Mouse (Mus musculus) intestine, postnatal 0 days (tissue): ENCODE data around the gene Rap1gap. TPM values are rescaled to one million over a fixed set of nuclear protein-coding genes. Genes with fewer than 3 reads are reported as not detected.

Experiments used
- ATAC-seq: fragments of 200-750 bp; cut with Nextera tagmentation; 2 replicates; pipeline ENCODE4 v1.8.0; 2017; ENCODE audit warnings: mild to moderate bottlenecking, moderate TSS enrichment, moderate library complexity
- H3K27ac ChIP-seq: fragments of 300-500 bp; sonication (generic); 2 replicates; pipeline ENCODE4 v1.5.1; 2014; ENCODE audit warnings: mild to moderate bottlenecking, low read depth, low read length, moderate library complexity
- H3K27me3 ChIP-seq: fragments of 300-500 bp; sonication (generic); replicated peaks from 2 replicates; pipeline ENCODE4 v1.6.1; 2014; ENCODE audit warnings: low read length, mixed read lengths; ENCODE audit not compliant: control insufficient read depth, insufficient read depth
- H3K36me3 ChIP-seq: fragments of 300-500 bp; sonication (generic); 2 replicates; pipeline ENCODE4 v1.6.1; 2014; ENCODE audit warnings: mild to moderate bottlenecking, moderate library complexity; ENCODE audit not compliant: control insufficient read depth, insufficient read depth
- H3K4me1 ChIP-seq: fragments of 300-500 bp; sonication (generic); replicated peaks from 2 replicates; pipeline ENCODE4 v1.6.1; 2014; ENCODE audit warnings: antibody characterized with exemption, low read length, mixed read lengths; ENCODE audit not compliant: control insufficient read depth, insufficient read depth
- H3K4me2 ChIP-seq: fragments of 300-500 bp; sonication (generic); replicated peaks from 2 replicates; pipeline ENCODE4 v1.6.1; 2014; ENCODE audit warnings: low read depth, mild to moderate bottlenecking, moderate library complexity
- H3K4me3 ChIP-seq: fragments of 300-500 bp; sonication (generic); 2 replicates; pipeline ENCODE4 v1.5.1; 2014; ENCODE audit warnings: low read depth, low read length
- H3K9ac ChIP-seq: fragments of 300-500 bp; sonication (generic); 2 replicates; pipeline ENCODE4 v1.6.1; 2014; ENCODE audit warnings: mild to moderate bottlenecking, low read depth, low read length
- H3K9me3 ChIP-seq: fragments of 300-500 bp; sonication (generic); 2 replicates; pipeline ENCODE4 v1.6.1; 2016; ENCODE audit warnings: mixed run types; ENCODE audit not compliant: control insufficient read depth
- CTCF ChIP-seq: sonication (generic); IDR thresholded peaks from 2 replicates; pipeline ENCODE4 v1.5.1; 2016; ENCODE audit warnings: low read depth, mild to moderate bottlenecking, control low read depth, antibody characterized with exemption, moderate library complexity
- WGBS: fragments of 180-500 bp; shearing (Covaris S2); extraction: QIAGEN DNeasy Blood & Tissue Kit; methylation state at CpG from one replicate; pipeline ENCODE4 v1.1.7; 2014; 5-methylcytosine and 5-hydroxymethylcytosine counted together
- polyA plus RNA-seq: library from polyadenylated mRNA; unstranded; fragments of >200 nt; fragmentation: Nextera tagmentation; extraction: Ambion mirVana; gene quantifications from 2 replicates; pipeline ENCODE4 v1.2.1, GENCODE M21; 2015

The Rap1gap gene
- polyA plus RNA-seq, 1 experiment from 2014 or later: 9.1 TPM

GRCm38 (mm10) chr4:137700960-137701359, 36.4 kb downstream of the Rap1gap start:
- Histone ChIP-seq H3K9me3 (no peaks in the 10 kb centered on the region), H3K4me1 (peaks cover 9% of the 10 kb centered on the region; the same call in 1 of the 2 replicates), H3K4me2 (no peak overlapping the region), H3K9ac (no peak overlapping the region), H3K4me3 (no peak overlapping the region), H3K36me3 (no peaks in the 10 kb centered on the region), H3K27me3 (no peaks in the 10 kb centered on the region), H3K27ac (no peak overlapping the region)
- peak; percentile 46; the same call in 1 of the 2 replicates for ATAC-seq
- WGBS: 34% methylated on average over 6 of the region's 6 CpGs
- no peak for TF ChIP-seq CTCF

GRCm38 (mm10) chr4:137703077-137703476, 38.6 kb downstream of the Rap1gap start:
- Histone ChIP-seq H3K9ac (no peak overlapping the region), H3K4me2 (no peak overlapping the region), H3K9me3 (no peaks in the 10 kb centered on the region), H3K27me3 (no peaks in the 10 kb centered on the region), H3K36me3 (no peaks in the 10 kb centered on the region), H3K4me1 (peaks cover 13% of the 10 kb centered on the region; the same call in 1 of the 2 replicates), H3K27ac (no peak overlapping the region), H3K4me3 (no peak overlapping the region)
- WGBS: 83% methylated on average over 5 of the region's 5 CpGs
- ATAC-seq: no peak
- no peak for TF ChIP-seq CTCF

- Histone ChIP-seq H3K9ac (no peak overlapping the region), H3K4me2 (no peak overlapping the region), H3K9me3 (no peaks in the 10 kb centered on the region), H3K27me3 (no peaks in the 10 kb centered on the region), H3K4me3 (no peak overlapping the region), H3K36me3 (no peaks in the 10 kb centered on the region), H3K27ac (no peak overlapping the region), H3K4me1 (peaks cover 5% of the 10 kb centered on the region; the same call in 1 of the 2 replicates)
- no peak for ATAC-seq
- TF ChIP-seq CTCF: no peak
- 77% methylated on average over 2 of the region's 2 CpGs for WGBS
These were observed 40.0 kb downstream of the Rap1gap start for GRCm38 (mm10) chr4:137704561-137704960.

GRCm38 (mm10) chr4:137705379-137705778, 40.9 kb downstream of the Rap1gap start:
- WGBS: 63% methylated on average over 5 of the region's 5 CpGs
- ATAC-seq: no peak
- Histone ChIP-seq H3K9ac (no peak overlapping the region), H3K36me3 (no peaks in the 10 kb centered on the region), H3K9me3 (no peaks in the 10 kb centered on the region), H3K4me3 (no peak overlapping the region), H3K4me1 (peaks cover 5% of the 10 kb centered on the region; the same call in 1 of the 2 replicates), H3K27me3 (no peaks in the 10 kb centered on the region), H3K4me2 (no peak overlapping the region), H3K27ac (no peak overlapping the region)
- TF ChIP-seq CTCF: no peak

GRCm38 (mm10) chr4:137706510-137706909, 42.0 kb downstream of the Rap1gap start:
- peak; percentile 35; the same call in 1 of the 2 replicates for ATAC-seq
- Histone ChIP-seq H3K27ac (no peak overlapping the region; the same call in 1 of the 2 replicates), H3K27me3 (no peaks in the 10 kb centered on the region), H3K4me3 (peak overlapping the region; percentile 50), H3K4me2 (peak overlapping the region; percentile 90), H3K36me3 (no peaks in the 10 kb centered on the region; the same call in 1 of the 2 replicates), H3K4me1 (peaks cover 5% of the 10 kb centered on the region; the same call in 1 of the 2 replicates), H3K9ac (no peak overlapping the region), H3K9me3 (no peaks in the 10 kb centered on the region)
- no peak for TF ChIP-seq CTCF
- 35% methylated on average over 7 of the region's 7 CpGs for WGBS

GRCm38 (mm10) chr4:137707216-137707990, 42.9 kb downstream of the Rap1gap start:
- H3K4me3 ChIP-seq: peak overlapping the region; percentile 50
- no peaks in the 10 kb centered on the region for H3K9me3 ChIP-seq
- ATAC-seq: peak; percentile 72
- WGBS: 2% methylated on average over 49 of the region's 52 CpGs
- peaks cover 5% of the 10 kb centered on the region; the same call in 1 of the 2 replicates for H3K4me1 ChIP-seq
- peak overlapping the region; percentile 90 for H3K4me2 ChIP-seq
- peak overlapping the region; percentile 59 for H3K9ac ChIP-seq
- H3K27ac ChIP-seq: peak overlapping the region; percentile 35; the same call in 1 of the 2 replicates
- H3K36me3 ChIP-seq: no peaks in the 10 kb centered on the region; the same call in 1 of the 2 replicates
- no peaks in the 10 kb centered on the region for H3K27me3 ChIP-seq
- TF ChIP-seq CTCF: no peak
